Mouse (Mus musculus): ENCODE measurements around the gene Btbd35f17. TPM values are rescaled to one million over a fixed set of nuclear protein-coding genes. Genes with fewer than 3 reads are reported as not detected.
"Not testable (repeated sequence)": the region's sequence is repeated elsewhere in the genome, so short reads cannot be mapped to it uniquely, and the experiment has no call there.

Btbd35f17 gene
- not detected for polyA plus RNA-seq (2017; shearing (Covaris generic))

- not testable (repeated sequence) for ATAC-seq
Observed at GRCm38 (mm10) chrX:4370336-4370735, at the start of gene Btbd35f17. TSS of gene Btbd35f17 (plus strand) at chrX:4370636.

Other genes with a start within 250 kb of the Btbd35f17 start
- not detected for gene Btbd35f28, start 174.1 kb upstream of the Btbd35f17 start, polyA plus RNA-seq (2017; shearing (Covaris generic))
- gene Btbd35f20, start 79.4 kb upstream of the Btbd35f17 start, polyA plus RNA-seq (2017; shearing (Covaris generic)) = not detected